Mouse (Mus musculus) cerebellum, postnatal 14 days (tissue): ENCODE data around the gene Mgat3.

Experiments used
- DNase-seq, 2 experiments: peaks; one replicate each; pipeline ENCODE4 v3.0.0; 2021; ENCODE audit warnings: mixed read lengths in 2 of 2

Gene Mgat3

DNA sequence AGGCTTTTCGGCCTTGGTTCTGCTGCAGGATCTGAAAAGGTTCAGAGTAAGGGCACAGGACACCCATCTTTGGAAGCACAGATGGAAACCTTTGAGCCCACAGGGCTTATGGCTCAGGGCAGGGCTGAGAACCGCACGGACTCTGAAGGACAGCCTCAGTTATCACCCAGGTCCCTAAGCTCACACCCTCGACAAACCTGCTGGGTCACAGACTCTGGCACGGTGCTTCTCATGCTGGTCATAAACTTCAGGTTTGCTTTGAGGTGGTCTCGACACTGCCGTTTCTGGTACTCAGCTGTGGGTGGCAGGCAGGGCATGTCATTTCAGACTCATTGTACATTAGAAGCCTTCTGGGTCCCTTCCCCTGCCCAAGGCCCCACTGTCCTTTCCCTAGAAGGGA lies 87.6 kb downstream of the Mgat3 start:
- DNase-seq, result no peak

DNA sequence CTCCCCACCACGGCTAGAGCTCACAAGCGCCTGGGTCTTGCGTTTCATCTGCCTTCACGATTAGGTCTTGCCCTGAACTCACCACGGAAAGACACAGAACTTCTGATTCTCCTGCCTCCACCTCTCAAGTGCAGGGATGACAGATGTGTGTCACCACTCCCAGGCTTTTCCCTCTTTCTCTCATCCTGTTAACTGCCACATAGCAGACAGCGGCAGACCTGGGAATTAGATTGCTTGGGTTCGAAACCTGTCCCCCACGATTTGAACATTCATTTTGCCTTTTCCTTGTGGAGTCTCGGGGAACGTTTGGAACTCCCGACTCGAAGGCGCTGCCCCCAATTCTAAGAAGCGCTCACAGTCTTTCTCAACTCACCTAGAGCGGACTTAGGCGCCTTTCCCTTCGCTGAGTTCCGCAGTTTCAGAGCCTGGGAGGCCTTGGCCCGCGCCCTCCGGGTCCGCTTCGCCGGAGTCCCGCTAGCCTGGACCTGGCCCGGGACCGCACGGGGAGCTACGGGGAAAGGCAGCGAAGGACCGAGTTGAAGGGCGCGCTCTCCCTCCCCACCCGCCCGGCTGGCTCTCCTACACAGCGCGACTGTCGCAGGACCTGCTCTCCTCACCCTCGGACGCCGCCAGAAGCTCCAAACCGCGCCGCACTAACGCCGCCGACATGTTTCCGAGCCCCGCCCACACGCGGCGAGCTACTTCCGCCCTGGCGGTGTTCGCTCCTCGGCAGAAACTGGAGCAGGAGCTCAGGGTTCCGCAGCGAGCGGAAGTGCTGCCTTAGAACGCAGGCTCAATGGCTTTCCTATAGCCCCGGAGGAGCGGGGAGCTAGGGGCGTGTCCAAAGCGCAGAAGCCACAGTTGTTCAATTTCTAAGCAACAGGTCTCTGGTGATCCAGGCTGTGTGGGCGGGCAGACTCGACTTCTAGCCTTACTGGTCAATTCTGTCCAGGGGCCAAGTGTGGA lies 90.4 kb downstream of the Mgat3 start, which contains the start of gene Rps19bp1:
TSS of gene Rps19bp1 (minus strand) at position 706 of the 966 bp plus-strand sequence.
- peak; percentile 91 to 92 for DNase-seq
